Mouse (Mus musculus): ENCODE measurements around the gene Smarcd1.
A peak's percentile ranks its signal among the peaks of the same experiment; 100 is the strongest.
"Not testable (repeated sequence)": the region's sequence is repeated elsewhere in the genome, so short reads cannot be mapped to it uniquely, and the experiment has no call there.

The Smarcd1 gene

DNA sequence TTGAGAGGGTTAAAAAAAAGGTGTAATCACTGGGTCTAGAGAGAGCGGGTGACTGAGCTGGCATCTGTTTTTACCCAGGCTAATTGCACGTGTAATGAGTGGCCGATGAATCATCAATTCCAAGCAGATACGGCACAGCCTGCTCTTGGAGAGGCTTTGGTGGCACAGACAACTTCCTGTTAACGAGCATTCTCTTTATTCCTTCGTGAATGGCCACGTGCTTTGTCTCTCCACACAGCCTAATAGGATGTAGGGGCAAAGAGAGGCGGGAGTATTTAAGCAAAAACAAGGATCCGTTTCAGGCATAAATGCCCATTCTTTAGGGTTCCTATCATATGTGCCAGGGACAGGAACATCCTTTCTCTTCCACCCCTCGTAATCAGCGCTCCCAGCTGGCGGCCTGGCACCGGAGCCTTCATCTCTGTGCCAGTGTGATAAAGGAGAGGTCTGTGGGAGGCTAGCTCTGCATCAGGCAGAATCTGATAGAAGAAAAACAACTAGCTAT, 13.5 kb downstream of the Smarcd1 start:
- no peak for DNase-seq (ENCODE audit: low spot score)

DNA sequence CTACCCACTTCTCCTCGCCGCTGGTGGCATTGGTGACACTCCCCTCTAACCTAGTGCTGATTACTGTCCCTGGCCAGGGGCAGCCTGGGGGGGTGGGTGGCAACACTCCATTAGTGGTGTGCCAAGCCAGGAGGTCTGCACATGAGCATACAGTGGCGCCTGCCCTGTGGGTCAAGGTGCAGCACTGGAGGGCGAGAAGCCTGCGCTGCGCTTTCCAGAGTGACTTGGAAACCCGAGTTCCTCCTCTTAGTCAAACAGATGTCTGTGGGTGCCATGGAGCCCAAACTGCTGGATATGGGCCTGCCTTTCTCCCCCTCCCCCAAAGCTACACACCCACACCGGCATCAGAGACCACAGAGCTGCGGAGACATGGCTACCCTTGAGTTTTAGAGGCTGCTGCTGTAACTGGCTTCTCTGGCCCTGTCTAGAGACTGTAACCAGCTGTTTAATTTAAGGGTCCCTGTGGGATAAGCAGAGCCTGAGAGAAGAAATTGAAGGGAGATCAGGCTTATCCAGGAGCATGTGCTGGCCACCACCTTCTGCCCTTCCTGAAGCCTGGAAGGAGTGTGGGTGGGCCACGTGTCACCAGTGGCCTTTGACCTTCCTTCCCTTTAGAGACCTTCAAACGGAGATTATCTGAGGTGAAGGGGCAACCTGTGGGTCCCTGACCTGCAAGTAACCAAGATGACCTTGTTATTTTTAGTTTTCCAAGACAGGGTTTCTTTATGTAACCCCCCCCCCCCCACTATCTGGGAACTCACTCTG, 14.2 kb downstream of the Smarcd1 start:
- no peak for DNase-seq (ENCODE audit: low spot score)

DNA sequence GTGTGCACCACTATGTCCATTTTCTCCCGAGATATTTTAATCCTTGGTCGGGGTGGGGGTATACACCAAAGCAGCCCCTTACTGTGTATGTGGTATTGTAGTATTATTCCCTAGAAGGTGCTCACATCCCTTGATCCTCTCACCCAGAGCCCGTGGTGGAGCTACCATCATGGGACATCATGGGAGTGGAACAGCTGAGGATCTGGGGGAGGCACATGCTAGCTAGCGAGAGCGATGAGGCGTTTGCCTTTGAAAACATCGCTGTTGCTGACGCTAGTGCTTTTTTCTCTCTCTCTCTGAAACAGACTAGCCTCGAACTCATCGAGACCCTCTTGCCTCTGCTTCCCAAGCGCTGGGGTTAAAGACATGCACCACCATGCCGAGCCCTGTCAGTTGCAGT, 14.9 kb downstream of the Smarcd1 start:
- DNase-seq (ENCODE audit: low spot score) = no peak

DNA sequence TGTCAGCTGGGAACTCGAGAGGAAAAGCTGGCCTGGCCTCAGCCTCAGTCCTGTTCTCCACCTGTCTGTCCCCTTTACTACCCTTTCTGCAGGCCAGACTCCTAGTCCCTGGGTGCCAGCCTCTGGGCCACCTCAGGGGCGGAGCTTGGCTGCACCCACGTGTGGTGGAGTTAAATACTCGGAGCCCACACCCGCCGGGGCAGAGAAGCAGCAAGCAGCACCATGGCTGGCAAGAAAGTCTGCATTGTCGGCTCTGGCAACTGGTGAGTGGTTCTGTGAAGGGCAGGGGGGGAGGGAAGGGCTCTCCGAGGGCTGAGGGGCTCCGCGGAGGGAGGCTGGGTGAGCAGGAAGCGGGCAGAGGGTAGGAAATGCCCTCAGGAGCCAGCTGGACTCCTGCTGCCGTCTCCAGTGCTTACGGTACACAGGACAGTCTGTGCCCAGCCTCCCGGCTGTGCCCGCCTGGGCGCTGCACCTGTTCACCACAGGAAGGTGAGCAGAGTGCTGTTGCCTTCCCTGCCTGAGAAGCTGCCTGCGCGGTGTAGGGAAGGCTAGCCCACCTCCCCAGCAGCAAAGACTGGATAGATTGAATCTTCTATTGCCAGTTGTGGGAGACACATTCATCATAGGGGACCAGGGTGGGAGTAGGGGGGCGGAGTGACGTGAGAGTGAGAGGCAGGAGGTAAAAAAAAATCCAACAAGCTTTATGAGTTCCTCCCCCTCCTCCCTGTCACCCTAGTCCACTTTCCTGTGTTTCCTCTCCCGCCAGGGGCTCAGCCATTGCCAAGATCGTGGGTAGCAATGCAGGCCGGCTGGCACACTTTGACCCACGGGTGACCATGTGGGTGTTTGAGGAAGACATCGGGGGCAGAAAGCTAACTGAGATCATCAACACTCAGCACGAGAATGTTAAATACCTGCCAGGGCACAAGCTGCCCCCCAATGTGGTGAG, 15.7 kb downstream of the Smarcd1 start, which contains the start of gene Gpd1:
TSS of gene Gpd1 (plus strand) at position 130 of the 949 bp plus-strand sequence.
- DNase-seq (ENCODE audit: low spot score) = no peak

DNA sequence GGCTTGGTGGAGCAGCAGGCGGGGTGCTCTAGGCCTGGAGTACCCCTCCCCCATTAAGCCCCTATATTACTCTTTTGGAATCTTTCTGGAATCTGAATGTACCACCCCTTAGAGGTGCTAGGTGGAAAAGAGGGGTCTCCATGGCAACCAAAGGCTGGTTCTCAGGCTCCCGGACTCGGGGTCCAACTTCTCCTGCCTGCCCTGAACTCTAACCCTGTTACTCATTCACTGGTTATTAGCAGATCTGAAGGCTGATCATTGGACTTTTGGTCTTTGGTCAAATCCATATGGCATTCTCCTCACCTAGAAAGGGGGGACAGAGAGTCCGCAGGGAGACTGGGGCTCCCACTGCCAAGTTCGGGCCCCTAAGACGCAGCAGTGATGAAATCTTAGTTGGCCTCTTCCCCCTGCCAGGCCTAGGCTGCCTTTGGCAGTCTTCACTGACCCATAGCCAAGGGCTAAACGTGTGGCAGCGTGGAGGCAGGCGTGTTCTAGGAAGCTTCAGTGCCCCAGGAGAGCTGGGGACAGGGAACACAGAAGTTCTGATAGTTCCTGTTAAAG, 16.6 kb downstream of the Smarcd1 start:
- DNase-seq (ENCODE audit: low spot score) = no peak

DNA sequence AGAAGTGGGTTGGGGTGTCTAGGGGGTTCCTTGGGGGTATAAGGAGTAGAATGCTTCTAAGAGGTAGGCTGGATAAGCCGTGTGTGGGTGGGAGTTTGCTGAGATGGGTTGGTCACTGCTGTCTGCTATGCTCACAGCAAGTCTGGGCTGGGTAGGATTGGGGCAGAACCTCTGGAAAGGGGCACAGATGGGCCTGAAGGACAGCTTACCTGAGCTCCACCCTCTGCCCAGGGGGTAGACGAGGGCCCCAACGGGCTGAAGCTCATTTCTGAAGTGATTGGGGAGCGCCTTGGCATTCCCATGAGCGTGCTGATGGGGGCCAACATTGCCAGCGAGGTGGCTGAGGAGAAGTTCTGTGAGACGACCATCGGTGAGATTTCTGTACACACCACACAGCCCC, 17.9 kb downstream of the Smarcd1 start:
- no peak for DNase-seq (ENCODE audit: low spot score)

DNA sequence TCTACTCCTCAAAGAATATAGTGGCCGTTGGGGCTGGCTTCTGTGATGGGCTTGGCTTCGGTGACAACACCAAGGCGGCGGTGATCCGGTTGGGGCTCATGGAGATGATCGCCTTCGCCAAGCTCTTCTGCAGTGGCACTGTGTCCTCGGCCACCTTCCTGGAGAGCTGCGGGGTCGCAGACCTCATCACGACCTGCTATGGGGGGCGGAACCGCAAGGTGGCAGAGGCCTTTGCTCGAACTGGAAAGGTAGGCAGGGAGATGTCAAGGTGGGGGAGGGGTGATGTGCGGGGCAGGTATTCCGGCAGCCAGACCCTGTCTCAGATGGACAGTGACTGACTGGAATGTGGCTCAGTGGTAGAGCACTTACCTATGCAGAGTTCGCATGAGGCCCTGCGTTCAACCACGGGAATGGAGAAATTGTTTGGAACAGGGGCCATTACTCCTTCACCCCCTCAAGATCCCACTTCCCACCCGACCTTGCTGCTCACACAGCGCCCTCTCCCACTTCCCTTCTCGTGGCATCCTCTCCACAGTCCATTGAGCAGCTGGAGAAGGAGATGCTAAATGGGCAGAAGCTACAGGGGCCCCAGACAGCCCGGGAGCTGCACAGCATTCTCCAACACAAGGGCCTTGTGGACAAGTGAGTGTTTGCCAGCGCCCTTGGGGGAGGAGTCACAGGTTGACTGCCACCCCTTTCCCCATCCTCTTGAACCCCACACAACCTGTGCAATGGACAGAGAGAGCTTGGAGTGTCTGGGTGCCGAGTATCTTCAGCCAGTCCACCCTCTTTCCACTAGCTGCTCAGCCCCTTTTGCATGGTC, 20.2 kb downstream of the Smarcd1 start:
- no peak for DNase-seq (ENCODE audit: low spot score)

DNA sequence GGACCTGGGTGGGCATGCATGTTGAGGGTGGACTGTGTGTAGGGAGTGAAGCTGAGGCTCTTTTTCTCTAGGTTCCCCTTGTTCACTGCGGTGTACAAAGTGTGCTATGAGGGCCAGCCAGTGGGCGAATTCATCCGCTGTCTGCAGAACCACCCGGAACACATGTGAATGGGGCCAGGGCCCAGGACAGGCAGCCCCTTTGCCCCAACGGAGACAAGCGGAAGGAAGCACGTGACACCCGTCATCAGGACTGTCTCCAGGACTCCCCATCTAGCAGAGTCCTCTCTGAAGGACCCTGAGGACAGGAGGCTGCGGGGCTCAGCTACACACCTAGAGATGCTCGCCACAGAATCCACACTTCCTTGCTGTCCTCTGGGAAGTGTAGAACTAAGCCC, 21.2 kb downstream of the Smarcd1 start:
- DNase-seq (ENCODE audit: low spot score) = no peak

DNA sequence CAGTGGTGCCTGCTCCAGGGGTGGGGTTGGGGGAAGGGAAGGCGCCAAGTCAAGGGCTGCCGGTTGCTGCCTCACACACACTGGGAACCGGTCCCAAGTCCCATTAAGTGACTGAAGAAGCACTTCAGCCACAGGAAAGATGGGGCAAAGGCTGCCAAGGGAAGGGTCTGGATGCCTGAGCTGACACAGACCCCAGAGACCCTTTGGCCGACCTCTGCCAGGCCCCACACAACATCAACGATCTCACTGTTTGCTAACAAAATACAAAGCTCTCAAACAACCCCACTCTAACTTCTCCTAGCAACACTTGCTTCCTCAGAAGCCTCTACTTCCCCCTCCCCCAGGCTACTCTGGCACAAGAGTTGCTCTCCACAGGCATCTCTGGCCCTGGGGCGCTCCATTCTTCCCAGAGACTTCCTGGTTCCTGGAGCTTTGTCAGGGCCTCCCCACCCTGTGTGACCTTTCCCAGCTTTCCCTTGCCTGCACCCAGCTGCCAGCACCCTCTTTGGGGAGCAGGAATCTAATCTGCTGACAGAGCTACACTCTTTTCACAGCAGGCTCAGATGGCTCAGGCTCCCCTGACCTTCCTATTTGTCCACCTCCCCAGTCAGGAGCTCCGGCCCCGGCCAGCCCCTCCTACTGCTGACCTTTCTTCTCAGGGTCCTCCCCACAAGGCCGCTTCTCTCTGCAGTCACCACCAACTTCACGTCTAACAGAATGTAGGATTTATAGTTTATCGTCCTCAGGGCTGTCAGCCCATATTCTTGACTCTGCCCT, 21.8 kb downstream of the Smarcd1 start:
- peak; percentile 75 for DNase-seq (ENCODE audit: low spot score)

DNA sequence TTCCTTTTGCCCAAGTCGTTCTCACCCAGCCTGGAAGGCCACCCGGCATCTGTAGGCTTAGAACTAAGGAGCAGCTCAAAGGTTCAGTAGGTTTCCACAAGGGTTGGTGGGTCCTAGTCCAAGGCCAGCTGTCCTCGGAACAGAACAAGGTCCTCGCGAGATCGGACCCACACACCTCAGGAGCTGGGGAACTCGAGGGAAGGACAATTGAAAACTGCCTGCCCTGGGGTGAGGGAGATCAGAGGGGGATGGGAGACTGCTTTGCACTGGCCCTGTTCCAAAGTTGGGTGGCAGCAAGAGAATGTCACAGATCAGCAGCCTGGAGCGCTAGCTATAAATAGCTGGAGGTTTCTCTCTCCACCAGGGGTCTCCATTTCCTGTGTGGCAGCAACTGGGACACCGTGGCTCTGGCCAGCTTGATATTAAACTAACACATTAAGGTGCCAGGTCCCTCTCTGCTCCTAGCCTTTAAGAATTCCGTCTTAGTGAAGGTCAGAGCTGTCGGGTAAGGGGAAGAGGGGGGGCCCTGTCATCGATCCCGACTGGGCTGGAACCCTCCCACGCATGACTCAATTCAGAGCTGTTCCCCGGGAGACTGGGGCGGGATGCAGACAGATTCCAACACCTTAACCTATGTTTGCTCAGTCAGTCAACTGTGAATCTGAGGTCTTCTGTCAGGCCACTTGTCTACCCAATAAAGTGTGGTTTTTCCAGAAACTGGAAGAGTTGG, 22.5 kb downstream of the Smarcd1 start:
- DNase-seq (ENCODE audit: low spot score) = peak; percentile 52

DNA sequence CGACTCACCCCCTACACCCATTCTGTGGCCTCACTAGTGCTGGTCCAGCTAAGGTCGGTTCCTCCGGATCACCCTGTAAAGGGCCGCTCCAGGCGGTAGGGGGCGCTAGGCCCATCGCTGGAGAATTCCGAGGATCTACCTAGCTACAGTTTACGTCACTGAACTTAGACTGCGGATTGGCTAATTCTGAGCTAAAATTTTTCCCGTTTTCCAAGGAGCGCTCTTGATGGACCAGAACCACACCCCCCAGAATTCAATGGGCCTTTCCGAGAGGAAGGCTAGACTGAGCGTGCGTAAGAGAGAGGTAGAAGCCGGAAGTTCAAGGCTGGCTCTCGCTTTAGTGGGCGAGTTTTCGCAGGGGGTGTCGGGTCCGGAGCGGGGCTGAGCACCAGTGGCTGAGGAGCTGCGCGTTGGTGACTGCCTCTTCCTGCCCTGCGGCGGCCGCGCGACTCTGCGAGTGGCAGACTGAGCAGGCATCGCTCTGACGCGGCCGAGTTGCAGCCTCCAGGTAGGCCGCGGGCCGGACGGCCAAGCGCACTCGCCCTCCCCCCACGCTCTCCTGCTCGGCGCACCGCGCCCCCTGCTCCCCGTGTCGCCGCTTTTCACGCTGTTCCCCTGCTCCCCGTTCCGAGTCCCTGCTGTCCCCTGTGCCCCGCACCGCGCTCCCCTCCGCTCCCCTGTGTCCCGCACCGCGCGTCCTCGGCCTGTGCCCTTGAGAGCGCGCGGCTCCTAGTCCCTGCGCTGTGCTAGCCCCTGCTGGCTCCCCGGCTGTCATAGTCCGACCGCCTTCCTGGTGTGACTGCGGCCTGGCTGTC, 23.6 kb downstream of the Smarcd1 start, which contains the start of gene Cox14:
TSS of gene Cox14 (plus strand) at position 278 of the 815 bp plus-strand sequence.
- DNase-seq (ENCODE audit: low spot score) = peak; percentile 93

DNA sequence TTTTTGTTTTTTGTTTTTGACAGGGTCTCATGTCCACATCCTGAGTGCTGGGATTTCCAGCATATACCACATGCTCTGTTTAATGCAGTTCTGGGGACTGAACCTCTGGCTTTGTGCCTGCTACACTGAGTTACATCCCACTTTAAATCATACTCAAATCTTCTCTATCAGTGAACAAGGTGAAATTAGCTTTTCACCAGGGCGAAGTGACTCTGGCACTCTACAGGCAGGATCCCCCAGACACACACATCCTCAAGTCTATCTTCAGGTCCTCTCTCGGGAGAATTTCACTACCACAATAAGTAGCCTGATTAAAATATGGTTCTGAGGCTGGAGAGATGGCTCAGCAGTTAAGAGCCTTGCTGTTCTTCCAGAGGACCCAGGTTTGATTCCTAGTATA, 24.6 kb downstream of the Smarcd1 start:
- DNase-seq (ENCODE audit: low spot score) = no peak

DNA sequence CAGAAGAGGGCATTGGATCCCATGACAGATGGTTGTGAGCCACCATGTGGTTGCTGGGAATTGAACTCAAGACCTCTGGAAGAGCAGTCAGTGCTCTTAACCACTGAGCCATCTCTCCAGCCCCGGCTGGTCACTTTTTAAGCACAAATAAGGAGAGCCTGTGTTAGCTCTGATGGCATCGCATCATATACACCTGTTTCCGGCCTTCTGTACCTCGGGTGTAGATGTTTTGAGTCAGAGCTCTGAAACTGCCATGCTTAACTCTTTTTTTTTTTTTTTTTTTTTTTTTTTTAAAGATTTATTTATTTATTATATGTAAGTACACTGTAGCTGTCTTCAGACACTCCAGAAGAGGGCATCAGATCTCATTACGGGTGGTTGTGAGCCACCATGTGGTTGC, 25.1 kb downstream of the Smarcd1 start:
- DNase-seq (ENCODE audit: low spot score) = not testable (repeated sequence)

DNA sequence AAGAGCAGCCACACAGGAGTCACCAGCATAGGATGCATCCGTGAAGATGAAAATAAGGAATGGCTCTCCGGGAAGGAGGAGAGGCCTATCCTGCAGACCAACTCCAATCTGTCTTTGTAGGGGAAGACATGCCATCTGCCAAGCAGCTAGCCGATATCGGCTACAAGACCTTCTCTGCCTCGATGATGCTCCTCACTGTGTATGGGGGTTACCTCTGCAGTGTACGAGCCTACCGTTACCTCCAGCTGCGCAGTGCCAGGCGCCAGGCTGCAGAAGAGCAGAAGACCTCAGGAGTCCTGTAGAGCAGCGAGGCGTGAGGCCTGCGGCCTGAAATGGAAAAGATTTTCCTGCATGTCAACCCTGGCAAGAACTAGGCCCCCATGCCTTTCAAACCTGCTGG, 25.6 kb downstream of the Smarcd1 start:
- no peak for DNase-seq (ENCODE audit: low spot score)

DNA sequence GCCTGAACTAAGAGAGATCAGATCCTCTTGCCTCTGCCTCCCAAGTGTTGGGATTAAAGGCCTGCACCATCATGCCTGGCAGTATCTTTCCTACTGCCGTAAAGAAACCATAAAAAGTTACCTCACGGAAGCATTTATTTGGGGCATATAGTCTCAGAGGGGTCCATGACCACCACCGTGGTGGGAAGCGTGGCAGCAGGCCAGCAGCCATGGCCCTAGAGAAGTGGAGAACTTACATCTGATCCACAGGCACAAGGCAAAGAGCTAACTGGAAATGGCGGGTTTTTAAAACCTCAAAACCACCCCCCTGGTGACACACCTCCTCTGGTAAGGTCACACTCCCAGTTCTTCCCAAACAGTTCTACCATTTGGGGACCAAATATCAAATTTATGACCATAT, 26.3 kb downstream of the Smarcd1 start:
- DNase-seq (ENCODE audit: low spot score) = no peak

DNA sequence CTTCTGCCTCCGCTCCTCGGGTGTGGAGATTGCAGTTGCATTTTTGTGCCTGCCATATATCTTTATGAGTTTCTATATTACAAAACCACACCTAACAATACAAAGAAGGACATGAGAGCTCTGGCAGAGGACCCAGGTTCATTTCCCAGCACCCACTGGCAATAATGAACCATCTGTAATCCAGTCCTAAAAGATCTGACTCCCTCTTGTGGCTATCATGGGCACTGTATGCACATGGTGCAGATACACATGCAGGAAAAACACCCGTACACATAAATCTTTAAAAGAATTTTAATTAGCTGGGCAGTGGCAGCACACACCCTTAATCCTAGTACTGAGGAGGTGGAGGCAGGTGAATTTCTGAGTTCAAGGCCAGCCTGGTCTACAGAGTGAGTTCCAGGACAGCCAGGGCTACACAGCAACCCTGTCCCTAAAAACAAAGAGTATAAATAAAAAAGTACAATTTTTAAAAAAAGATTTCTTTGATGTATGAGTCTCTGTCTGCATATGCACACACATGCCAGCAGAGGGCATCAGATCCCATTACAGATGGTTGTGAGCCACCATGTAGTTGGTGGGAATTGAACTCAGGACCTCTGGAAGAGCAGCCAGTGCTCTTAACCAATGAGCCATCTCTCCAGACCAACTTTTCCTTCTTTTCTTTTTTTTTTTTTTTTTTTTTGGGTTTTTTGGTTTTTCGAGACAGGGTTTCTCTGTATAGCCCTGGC, 27.3 kb downstream of the Smarcd1 start:
- DNase-seq (ENCODE audit: low spot score) = no peak

DNA sequence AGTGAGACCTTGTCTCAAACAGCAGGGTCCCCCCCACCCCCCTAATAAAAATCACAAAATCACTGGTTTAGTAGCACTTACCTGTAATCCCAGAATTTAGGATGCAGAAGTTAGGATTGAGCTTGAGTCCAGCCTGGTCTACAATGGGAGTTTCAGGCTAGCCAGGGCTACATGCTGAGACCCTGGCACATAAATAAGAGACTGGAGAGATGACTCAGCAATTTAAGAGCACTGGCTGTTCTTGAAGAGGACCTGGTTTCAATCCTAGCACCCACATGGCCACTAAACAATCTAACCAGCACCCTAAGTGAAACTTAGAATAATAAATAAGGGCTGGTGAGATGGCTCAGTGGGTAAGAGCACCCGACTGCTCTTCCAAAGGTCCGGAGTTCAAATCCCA, 29.2 kb downstream of the Smarcd1 start:
- no peak for DNase-seq (ENCODE audit: low spot score)

DNA sequence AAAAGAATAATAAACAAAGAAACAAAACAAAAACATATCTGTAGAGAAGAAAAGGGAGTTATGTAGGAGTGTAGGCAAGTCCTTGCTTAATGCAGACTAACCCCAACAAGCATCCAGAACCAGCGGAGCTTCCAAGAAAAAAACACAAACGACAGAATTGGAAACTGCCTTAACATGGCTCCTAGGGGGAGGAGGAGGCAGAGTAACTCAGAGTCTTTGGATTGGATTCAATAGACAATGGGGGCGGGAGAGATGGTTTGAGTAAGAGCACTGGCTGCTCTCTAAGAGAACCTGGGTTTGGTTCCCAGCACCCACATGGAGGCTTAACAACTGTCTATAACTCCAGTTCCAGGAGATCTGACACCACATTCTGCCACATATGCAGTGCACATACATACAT, 29.7 kb downstream of the Smarcd1 start:
- DNase-seq (ENCODE audit: low spot score) = no peak

DNA sequence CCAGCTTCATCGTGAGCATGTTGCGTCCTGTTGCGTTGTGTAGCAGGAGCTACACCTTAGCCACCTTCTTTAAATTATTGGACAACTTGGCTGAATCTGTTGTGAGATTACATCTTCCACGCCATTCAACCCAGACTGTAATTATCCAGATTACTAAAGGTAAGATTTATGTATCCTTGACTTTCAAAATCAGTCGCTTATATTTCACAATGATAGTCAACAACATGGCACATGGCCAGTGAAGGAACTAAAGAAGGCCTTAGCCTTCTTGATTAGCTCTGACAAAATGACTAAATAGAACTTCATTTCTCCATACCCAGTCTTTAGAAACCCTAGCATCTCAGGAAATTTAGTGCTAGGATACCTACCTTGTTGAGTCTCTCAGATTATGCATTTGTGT, 31.3 kb downstream of the Smarcd1 start:
- no peak for DNase-seq (ENCODE audit: low spot score)

Data from ovary, adult 18-20 months (tissue).